ENCODE assay signal across 17 mouse cellular contexts in the genomic region with DNA sequence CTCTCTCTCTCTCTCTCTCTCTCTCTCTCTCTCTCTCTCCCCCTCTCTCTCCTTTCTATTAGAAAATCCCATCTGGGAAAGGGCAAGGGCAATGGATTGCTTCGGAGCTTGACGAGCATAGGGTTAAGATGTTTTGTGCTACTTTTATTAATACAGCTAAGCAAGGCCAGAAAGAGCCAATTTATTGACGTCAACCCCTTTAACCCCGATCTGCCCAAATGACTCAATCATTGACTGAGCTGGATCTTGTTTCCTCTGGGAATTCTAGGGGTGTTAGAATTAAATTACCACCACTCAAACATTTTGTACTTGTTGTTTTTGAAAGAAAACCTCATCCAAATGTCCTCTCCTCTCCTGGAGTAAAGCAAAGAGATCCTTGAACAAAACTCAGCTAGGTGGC.
DNase-seq lines count a peak whose midpoint lies in the region; TF ChIP-seq lines count a peak whose summit lies in the region.
"Had no signal": no experiment of that assay in that cellular context is flagged by ENCODE, and none has a peak within 500 bp of the region (broad histone marks: within the 10 kb centered on the region; RNA-seq: fewer than 3 reads in every experiment).

No protein-coding gene starts in this region.

- no peak for DNase-seq in gastrocnemius, adult 2 months
- no peak for DNase-seq in gastrocnemius, postnatal 4 days (ENCODE audit: low spot score in 2 of 2)
- DNase-seq in 3T3-L1 (ENCODE audit: low read depth, low spot score) (peak; percentile 49), adipocyte (ENCODE audit: low spot score) (peak; percentile 62)
- peak; percentile 64 for DNase-seq in skeletal muscle tissue, adult 2 months (ENCODE audit: low read depth, low spot score)
- no peak for DNase-seq in ovary, postnatal 10 days (ENCODE audit: low spot score)
- DNase-seq: adrenal gland, postnatal 10 days; adrenal gland, postnatal 36 days; cerebellum, adult 18-20 months; cerebellum, adult 9-10 months; cerebellum, postnatal 25 days; forebrain, postnatal 0 days; gastrocnemius, postnatal 10 days; heart, adult 2 months had no signal

- intact Hi-C loops in gastrocnemius, adult 2 months (cut with DNase I), result no loop called here

- no peak overlapping the region for H3K4me3 ChIP-seq in gastrocnemius, adult 2 months
- H3K4me3 ChIP-seq: heart, adult 2 months; heart, embryonic 10.5 days; hindbrain, embryonic 12.5 days; hindbrain, embryonic 15.5 days had no signal

- H3K27ac ChIP-seq in gastrocnemius, adult 2 months, result peak overlapping the region; percentile 65
- H3K27ac ChIP-seq: heart, adult 2 months; heart, embryonic 10.5 days; hindbrain, embryonic 12.5 days; hindbrain, embryonic 15.5 days had no signal

- no peak for TF ChIP-seq CTCF in gastrocnemius, adult 2 months (IDR thresholded peaks at IDR 0.05)

Comparison
In these comparisons a context has a peak if more than half of its experiments do, and no peak if none do; other contexts are left out.
1. DNase-seq: peak in 3T3-L1 (single experiment), adipocyte (single experiment) and skeletal muscle tissue, adult 2 months (single experiment); none in gastrocnemius, adult 2 months (single experiment), gastrocnemius, postnatal 4 days (0 of 2) and ovary, postnatal 10 days (single experiment).